Mouse (Mus musculus) thymus, adult 2 months (tissue): ENCODE measurements around the gene Slf1. TPM values are rescaled to one million over a fixed set of nuclear protein-coding genes. Genes with fewer than 3 reads are reported as not detected.

ENCODE experiments used
- DNase-seq: peaks from one replicate; pipeline ENCODE4 v3.0.0; 2021
- H3K27ac ChIP-seq: fragments of 200-500 bp; 2 replicates; pipeline ENCODE4 v1.5.1; 2012; ENCODE audit warnings: low read length, control low read depth; ENCODE audit not compliant: control insufficient read depth, insufficient read depth
- H3K27me3 ChIP-seq: fragments of 200-500 bp; 2 replicates; pipeline ENCODE4 v1.6.1; 2012; ENCODE audit warnings: mild to moderate bottlenecking, low read length, moderate library complexity, mixed read lengths; ENCODE audit not compliant: control insufficient read depth, insufficient read depth
- H3K36me3 ChIP-seq: fragments of 200-500 bp; 2 replicates; pipeline ENCODE4 v1.6.1; 2012; ENCODE audit warnings: mild to moderate bottlenecking, low read length, moderate library complexity; ENCODE audit not compliant: control insufficient read depth, insufficient read depth
- H3K4me1 ChIP-seq: fragments of 200-500 bp; replicated peaks from 2 replicates; pipeline ENCODE4 v1.6.1; 2012; ENCODE audit warnings: low read length; ENCODE audit not compliant: control insufficient read depth, insufficient read depth
- H3K4me3 ChIP-seq: fragments of 200-500 bp; 2 replicates; pipeline ENCODE4 v1.5.1; 2012; ENCODE audit warnings: mild to moderate bottlenecking, low read length, control low read depth, moderate library complexity; ENCODE audit not compliant: control insufficient read depth, insufficient read depth
- CTCF ChIP-seq: fragments of 200-500 bp; IDR thresholded peaks from 2 replicates; pipeline ENCODE4 v1.5.1; 2012; ENCODE audit warnings: mild to moderate bottlenecking, control low read depth, low read length, moderate library complexity, borderline replicate concordance; ENCODE audit not compliant: control insufficient read depth, poor library complexity, insufficient read depth; ENCODE audit errors: extremely low read depth
- POLR2A ChIP-seq: fragments of 200-500 bp; IDR thresholded peaks from 2 replicates; pipeline ENCODE4 v1.6.1; 2012; ENCODE audit warnings: mild to moderate bottlenecking, low read length, control low read depth, moderate library complexity; ENCODE audit not compliant: control insufficient read depth, poor library complexity, insufficient read depth; ENCODE audit errors: extremely low read depth
- WGBS: fragments of 180-500 bp; shearing (Covaris S2); methylation state at CpG from one replicate; pipeline ENCODE4 v1.1.7; 2018; 5-methylcytosine and 5-hydroxymethylcytosine counted together
- polyA plus RNA-seq: library from polyadenylated mRNA; depleted of rRNA; stranded (reverse); fragments of >200 nt; gene quantifications from 2 replicates; pipeline ENCODE4 v1.2.3, GENCODE M21; 2012

The Slf1 gene
- polyA plus RNA-seq, 1 experiment = 8.1 TPM

- H3K4me3 ChIP-seq = no peak overlapping the region
- no peaks in the 10 kb centered on the region for H3K27me3 ChIP-seq
- DNase-seq = no peak
- no peaks in the 10 kb centered on the region for H3K36me3 ChIP-seq
- no peaks in the 10 kb centered on the region for H3K4me1 ChIP-seq
- TF ChIP-seq POLR2A (no peak), CTCF (no peak)
- no peak overlapping the region for H3K27ac ChIP-seq
- 96% methylated on average over 3 of the region's 3 CpGs for WGBS
These were observed 85.5 kb downstream of the Slf1 start for GRCm38 (mm10) chr13:77049736-77050135.

- DNase-seq = no peak
- 98% methylated on average over 1 of the region's 1 CpGs for WGBS
- Histone ChIP-seq H3K27ac (no peak overlapping the region), H3K4me1 (no peaks in the 10 kb centered on the region), H3K4me3 (no peak overlapping the region), H3K36me3 (no peaks in the 10 kb centered on the region; the same call in 1 of the 2 replicates), H3K27me3 (no peaks in the 10 kb centered on the region)
- TF ChIP-seq POLR2A = no peak
- no peak for TF ChIP-seq CTCF
These were observed 86.8 kb downstream of the Slf1 start for GRCm38 (mm10) chr13:77048461-77048860.

GRCm38 (mm10) chr13:77047179-77047931 lies 87.9 kb downstream of the Slf1 start:
- no peaks in the 10 kb centered on the region for H3K27me3 ChIP-seq
- TF ChIP-seq CTCF (no peak), POLR2A (no peak)
- no peaks in the 10 kb centered on the region; the same call in 1 of the 2 replicates for H3K36me3 ChIP-seq
- WGBS = 90% methylated on average over 6 of the region's 6 CpGs
- H3K4me1 ChIP-seq = no peaks in the 10 kb centered on the region
- H3K27ac ChIP-seq = no peak overlapping the region
- no peak overlapping the region for H3K4me3 ChIP-seq
- no peak for DNase-seq

- H3K4me3 ChIP-seq = no peak overlapping the region
- DNase-seq = no peak
- no peaks in the 10 kb centered on the region for H3K4me1 ChIP-seq
- H3K27ac ChIP-seq = no peak overlapping the region
- no peak for TF ChIP-seq POLR2A
- no peak for TF ChIP-seq CTCF
- 97% methylated on average over 10 of the region's 10 CpGs for WGBS
- H3K36me3 ChIP-seq = no peaks in the 10 kb centered on the region; the same call in 1 of the 2 replicates
- no peaks in the 10 kb centered on the region for H3K27me3 ChIP-seq
These were observed 88.9 kb downstream of the Slf1 start for GRCm38 (mm10) chr13:77046416-77046815.

GRCm38 (mm10) chr13:77045375-77045774 lies 89.9 kb downstream of the Slf1 start:
- no peak overlapping the region for H3K27ac ChIP-seq
- no peaks in the 10 kb centered on the region for H3K27me3 ChIP-seq
- DNase-seq = no peak
- H3K4me3 ChIP-seq = no peak overlapping the region
- TF ChIP-seq POLR2A (no peak), CTCF (no peak)
- 98% methylated on average over 1 of the region's 1 CpGs for WGBS
- no peaks in the 10 kb centered on the region; the same call in 1 of the 2 replicates for H3K36me3 ChIP-seq
- no peaks in the 10 kb centered on the region for H3K4me1 ChIP-seq

GRCm38 (mm10) chr13:77043375-77043774 lies 91.9 kb downstream of the Slf1 start:
- Histone ChIP-seq H3K27ac (no peak overlapping the region), H3K4me3 (no peak overlapping the region), H3K4me1 (no peaks in the 10 kb centered on the region), H3K36me3 (no peaks in the 10 kb centered on the region; the same call in 1 of the 2 replicates), H3K27me3 (no peaks in the 10 kb centered on the region)
- TF ChIP-seq CTCF (no peak), POLR2A (no peak)
- WGBS = 80% methylated on average over 1 of the region's 1 CpGs
- DNase-seq = no peak
